Mouse (Mus musculus) ES-E14 (cell line): ENCODE results near the gene Krt19.

Experiments used
- CHD2 ChIP-seq: IDR thresholded peaks from 2 replicates; pipeline ENCODE4 v1.6.1; 2014; ENCODE audit warnings: mild to moderate bottlenecking, low read depth, low read length, inconsistent platforms
- HCFC1 ChIP-seq: IDR thresholded peaks from 2 replicates; pipeline ENCODE4 v1.6.1; 2012; ENCODE audit warnings: low read length, inconsistent platforms, borderline replicate concordance; ENCODE audit not compliant: insufficient read depth
- ZNF384 ChIP-seq: IDR thresholded peaks from 2 replicates; pipeline ENCODE4 v1.6.1; 2012; ENCODE audit warnings: low read depth, low read length, inconsistent platforms

GRCm38 (mm10) chr11:100097819-100098218 is 50.6 kb downstream of the Krt19 start:
- no peak for TF ChIP-seq ZNF384
- no peak for TF ChIP-seq CHD2
- TF ChIP-seq HCFC1 = no peak
